Mouse (Mus musculus) Patski (cell line): ENCODE results near the gene Tigd4. TPM values are rescaled to one million over a fixed set of nuclear protein-coding genes. Genes with fewer than 3 reads are reported as not detected.

Experiments
- ATAC-seq: fragments of 100-300 bp; one replicate; pipeline ENCODE4 v1.8.0; 2021
- CTCF ChIA-PET: fragments of 350-600 bp; sonication (Branson Sonifier 250); formaldehyde crosslinking; loops from one replicate; lab custom pipeline; 2022; ENCODE audit warnings: inconsistent platforms; lab: Charles Lee
- POLR2A ChIA-PET: fragments of 350-600 bp; sonication (Branson Sonifier 250); formaldehyde crosslinking; loops from one replicate; lab custom pipeline; 2022; ENCODE audit warnings: antibody characterized with exemption, inconsistent platforms; lab: Charles Lee
- DNase-seq: peaks from one replicate; pipeline ENCODE4 v3.0.0-alpha.2; 2011; ENCODE audit warnings: low read depth, low spot score
- H3K27me3 ChIP-seq: fragments of 371-371 bp; one replicate; pipeline ENCODE4 v1.5.1; 2021
- CTCF ChIP-seq: fragments of 100-300 bp; IDR thresholded peaks from one replicate; pipeline ENCODE4 v1.5.1; 2021
- in situ Hi-C: fragments of 300-500 bp; cut with MboI; formaldehyde crosslinking; loops from 3 replicates; pipeline ENCODE4 v1.11.1; 2018; ENCODE audit warnings: low pct_unique_long_range_greater_than_20kb, mixed read lengths
- polyA plus RNA-seq: library from polyadenylated mRNA; unstranded; gene quantifications from one replicate; pipeline ENCODE4 v1.2.3, GENCODE M21; 2021

Tigd4 gene
- polyA plus RNA-seq, 1 experiment from 2014 or later, result 0.18 TPM

GRCm38 (mm10) chr3:84646331-84646845 is 53.0 kb downstream of the Tigd4 start:
- no peak for DNase-seq
- in situ Hi-C loops, result no loop called here
- ATAC-seq, result no peak
- no peaks in the 10 kb centered on the region for H3K27me3 ChIP-seq
- CTCF ChIA-PET, result interaction anchor here (1.4 kb wide), 1 partner anchor 17 kb away, joined by 4 read pairs; no protein-coding TSS in a partner anchor
- POLR2A ChIA-PET, result interaction anchor here (0.7 to 0.9 kb wide), 2 partner anchors 19 to 21 kb away, joined by 3 to 4 read pairs; no protein-coding TSS in a partner anchor
- no peak for TF ChIP-seq CTCF

Other genes starting within 250 kb of the Tigd4 start
- 16.3 TPM for gene Fhdc1, start 113.1 kb upstream of the Tigd4 start, polyA plus RNA-seq
- gene Arfip1, start 10.9 kb upstream of the Tigd4 start, polyA plus RNA-seq, result 107 TPM
- 0.83 TPM for gene Tmem154, start 72.6 kb downstream of the Tigd4 start, polyA plus RNA-seq
- gene Fbxw7, start 221.7 kb downstream of the Tigd4 start, polyA plus RNA-seq, result 23.5 TPM